Mouse (Mus musculus) liver, adult (tissue): ENCODE results near the gene Ralgapa2.

Experiments
- GATA4 ChIP-seq: IDR thresholded peaks from 2 replicates; pipeline ENCODE4 v1.6.1; 2014; ENCODE audit warnings: mild to moderate bottlenecking, low read length; ENCODE audit not compliant: insufficient replicate concordance

Gene Ralgapa2

DNA sequence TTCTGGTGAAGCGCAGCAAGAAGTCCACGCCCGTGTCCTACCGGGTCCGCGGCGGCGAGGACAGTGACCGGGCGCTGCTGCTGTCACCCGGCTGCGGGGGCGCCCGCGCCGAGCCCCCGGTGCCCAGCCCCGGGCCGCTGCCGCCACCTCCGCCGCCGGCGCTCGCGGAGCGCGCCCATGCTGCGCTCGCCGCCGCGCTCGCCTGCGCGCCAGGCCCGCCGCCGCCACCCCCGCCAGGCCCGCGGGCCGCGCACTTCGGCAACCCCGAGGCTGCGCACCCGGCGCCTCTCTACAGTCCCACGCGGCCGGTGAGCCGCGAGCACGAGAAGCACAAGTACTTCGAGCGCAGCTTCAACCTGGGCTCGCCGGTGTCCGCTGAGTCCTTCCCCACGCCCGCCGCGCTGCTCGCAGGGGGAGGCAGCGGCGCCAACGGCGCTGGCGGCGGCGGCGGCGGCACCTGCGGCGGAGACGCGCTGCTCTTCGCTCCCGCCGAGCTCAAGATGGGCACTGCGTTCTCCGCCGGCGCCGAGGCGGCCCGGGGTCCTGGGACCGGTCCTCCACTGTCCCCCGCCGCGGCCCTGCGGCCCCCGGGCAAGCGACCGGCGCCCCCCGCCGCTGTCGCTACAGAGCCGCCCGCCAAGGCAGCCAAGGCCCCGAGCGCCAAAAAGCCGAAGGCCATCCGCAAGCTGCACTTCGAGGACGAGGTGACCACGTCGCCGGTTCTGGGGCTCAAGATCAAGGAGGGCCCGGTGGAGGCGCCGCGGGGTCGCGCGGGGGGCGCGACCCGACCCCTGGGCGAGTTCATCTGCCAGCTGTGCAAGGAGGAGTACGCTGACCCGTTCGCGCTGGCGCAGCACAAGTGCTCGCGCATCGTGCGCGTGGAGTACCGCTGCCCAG, 289.6 kb downstream of the Ralgapa2 start:
- TF ChIP-seq GATA4, result no peak

DNA sequence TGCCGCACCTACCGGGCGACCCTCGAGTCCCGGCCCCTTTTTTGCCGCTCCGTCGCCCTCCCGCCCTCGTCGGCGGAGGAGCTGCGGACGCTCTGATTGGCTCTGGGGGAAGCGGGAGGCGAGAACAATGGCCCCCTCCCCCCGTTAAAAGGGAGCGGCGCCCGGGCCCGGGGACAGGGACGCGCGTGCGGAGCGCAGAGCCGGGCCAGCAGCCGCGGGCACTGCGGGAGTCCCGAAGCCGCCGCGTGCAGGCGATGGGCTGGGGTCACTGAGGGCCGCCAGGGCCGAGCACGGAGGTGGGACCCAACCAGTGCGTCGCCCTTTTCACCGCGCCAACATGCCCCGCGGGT, 290.2 kb downstream of the Ralgapa2 start:
- no peak for TF ChIP-seq GATA4

DNA sequence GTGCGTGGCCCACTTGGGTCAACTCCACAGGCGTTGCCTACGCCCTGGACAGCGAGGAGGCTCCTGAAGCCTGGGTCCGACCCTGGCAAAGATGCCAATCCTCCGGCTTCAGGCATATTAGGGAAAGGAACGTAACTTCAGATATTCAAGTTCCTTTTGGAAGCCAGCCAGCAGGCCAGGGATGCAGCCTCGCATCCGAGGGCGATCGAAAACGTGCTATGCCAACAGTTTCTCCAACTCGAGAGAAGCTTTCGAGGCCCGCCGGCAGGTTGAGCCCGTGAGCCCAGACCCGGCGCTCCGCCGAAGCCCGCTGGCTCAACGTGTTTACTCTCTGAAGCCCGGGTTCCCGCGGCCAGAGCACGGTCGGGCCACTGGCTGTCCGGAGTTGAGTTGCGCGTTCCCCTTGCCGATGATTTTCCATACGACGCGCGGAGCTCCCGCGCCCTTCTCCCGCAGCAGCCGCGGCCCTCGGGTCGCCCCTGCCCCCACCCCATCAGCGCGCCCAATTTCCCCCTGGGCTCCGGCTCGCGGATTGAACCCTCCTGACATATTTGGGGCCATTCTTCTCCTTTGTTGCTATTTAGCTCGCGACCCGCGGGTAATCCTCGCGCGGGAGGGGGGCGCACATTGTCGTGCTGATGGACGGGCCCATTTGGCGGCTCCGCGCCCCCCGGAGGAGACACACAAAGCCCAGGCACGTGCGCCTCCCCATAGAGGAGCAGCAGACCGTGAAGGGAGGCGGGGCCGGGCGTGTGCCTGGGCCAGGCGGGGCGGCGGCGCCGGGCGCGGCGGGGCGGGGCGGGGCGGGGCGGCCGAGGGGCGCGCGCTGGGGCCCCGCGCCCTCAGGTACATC, 290.8 kb downstream of the Ralgapa2 start, which contains the start of gene Insm1:
Insm1 (plus strand) TSS at position 846 of the 853 bp plus-strand sequence.
- no peak for TF ChIP-seq GATA4

DNA sequence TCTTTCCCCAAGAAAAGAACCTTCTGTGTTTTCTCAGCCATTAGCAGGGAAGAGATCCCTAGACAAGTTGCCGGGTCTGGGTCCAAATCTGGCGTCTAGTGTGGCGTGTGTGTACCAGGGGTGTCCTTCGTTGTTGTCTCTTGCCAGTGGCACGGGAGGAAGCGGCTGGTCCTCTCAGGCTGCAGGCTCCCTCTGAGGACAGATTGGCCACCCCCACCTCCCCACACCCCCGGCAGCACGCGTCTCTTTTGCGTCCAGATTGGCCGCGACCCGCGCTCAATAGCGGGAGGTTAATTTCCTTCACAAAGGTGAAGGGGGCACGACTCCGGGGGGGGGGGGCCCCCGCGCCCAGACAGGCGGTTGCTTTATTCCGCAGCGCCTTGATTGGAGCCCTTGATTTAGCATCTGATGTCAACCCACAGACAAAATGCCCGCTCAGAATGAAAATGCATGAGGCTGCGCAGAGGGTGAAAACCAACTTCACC, 291.5 kb downstream of the Ralgapa2 start:
- TF ChIP-seq GATA4, result no peak

DNA sequence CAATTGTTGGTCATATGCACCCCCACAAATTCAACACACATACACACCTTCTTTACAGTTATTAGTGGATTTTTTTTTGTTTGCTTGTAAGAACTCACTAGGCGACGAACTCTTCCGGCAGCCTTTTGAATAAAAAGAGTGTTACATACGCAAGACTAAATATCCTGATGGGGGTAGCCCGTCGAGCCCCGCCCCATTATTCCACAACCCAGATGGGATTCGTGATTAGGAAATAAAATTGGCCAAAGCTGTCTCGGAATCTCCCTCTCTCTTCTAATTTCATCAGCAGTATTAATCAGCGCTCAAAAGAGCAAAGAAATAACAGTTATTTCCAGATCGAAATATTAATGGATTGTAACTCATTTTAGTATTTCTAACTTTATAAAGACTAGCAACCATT, 292.4 kb downstream of the Ralgapa2 start:
- no peak for TF ChIP-seq GATA4

DNA sequence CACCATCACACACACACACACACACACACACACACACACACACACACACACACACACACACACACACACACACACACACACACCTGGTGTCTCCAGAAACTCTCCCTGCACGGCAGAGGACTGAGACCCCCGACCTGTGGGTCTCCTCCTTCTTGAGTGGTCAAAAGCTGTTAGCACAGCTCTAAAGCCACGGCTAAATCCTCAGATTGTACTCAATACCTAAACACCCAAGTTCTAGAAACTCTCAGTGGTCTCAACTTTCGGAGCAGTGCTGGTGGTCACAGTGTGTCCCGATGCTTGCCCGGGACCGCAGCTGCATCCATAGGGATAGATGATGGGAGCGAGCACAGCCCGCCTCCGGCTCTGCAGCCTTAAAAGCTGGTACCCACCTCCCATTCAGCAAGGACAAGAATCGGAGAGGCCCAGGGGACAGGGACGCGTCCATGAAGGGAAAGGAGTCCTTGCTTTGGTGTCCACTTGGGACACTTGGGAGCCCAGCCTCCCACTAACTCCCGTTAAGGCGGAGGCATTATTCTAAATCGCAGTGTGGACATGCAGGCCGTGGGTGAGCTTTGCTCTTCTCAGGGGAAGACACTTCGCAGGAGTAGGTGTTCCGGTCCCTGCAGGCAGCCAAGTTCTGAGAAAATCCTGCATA, 293.1 kb downstream of the Ralgapa2 start:
- TF ChIP-seq GATA4, result no peak

DNA sequence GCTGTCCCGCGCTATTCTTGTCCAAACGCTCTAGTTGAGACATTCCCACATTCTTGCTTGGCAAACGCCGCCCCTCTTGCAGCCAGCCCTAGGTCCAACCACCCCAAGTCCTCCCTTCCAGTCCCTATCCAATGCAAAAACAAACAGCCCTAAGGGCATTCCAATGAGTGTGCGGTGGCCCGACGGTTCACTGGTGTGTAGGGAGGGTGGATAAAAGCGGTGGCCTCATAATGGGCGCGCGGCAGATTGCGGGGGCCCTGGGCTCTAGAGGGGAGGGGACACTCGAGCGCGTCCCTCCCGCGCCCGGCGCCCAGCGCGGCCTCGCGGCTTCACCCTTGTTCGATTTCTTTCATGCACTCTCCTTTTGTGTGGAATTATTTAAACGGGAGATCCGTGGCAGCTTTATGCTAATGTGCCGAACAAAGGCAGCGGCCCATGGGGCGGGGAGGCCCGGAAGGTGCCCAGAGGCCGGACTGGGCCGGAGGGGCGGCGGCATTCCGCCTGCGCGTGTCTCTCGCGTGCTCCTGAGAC, 293.9 kb downstream of the Ralgapa2 start:
- TF ChIP-seq GATA4, result no peak

DNA sequence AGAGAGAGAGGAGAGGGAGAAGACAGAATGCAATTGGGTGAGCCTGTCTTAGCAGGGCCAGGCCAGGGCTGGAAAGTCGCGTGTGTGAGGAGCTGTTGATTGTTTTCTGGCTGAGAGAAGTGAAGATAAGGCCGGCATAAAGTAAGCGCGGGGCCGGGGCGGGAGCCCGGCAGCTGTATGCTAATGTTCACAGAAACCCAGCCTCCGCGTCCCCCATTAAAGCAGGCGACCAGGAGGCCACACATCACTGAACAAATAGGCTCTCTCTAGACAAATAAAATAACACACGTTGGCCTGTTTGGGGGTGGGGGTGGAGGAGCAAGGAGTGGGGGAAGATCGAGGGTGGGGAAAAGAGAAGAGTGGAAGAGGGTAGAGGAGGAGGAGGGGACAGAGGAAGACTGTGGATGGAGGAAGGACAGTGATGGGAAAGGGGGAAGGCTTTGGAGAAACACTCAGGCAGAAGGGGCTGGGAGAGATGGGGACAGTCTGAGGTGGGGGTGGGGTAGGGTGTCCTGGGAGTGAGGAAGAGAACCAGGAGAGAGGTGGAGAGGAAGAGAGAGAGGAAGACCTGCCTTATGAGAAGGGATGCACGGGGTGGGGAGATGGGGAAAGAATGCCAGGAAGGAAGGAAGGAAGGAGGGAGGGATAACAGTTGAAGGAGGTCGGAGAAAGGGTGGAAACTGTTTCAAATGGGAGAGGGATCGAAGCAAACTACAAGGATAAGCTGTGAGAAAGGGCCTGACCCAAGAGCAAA, 294.7 kb downstream of the Ralgapa2 start:
- TF ChIP-seq GATA4, result no peak

DNA sequence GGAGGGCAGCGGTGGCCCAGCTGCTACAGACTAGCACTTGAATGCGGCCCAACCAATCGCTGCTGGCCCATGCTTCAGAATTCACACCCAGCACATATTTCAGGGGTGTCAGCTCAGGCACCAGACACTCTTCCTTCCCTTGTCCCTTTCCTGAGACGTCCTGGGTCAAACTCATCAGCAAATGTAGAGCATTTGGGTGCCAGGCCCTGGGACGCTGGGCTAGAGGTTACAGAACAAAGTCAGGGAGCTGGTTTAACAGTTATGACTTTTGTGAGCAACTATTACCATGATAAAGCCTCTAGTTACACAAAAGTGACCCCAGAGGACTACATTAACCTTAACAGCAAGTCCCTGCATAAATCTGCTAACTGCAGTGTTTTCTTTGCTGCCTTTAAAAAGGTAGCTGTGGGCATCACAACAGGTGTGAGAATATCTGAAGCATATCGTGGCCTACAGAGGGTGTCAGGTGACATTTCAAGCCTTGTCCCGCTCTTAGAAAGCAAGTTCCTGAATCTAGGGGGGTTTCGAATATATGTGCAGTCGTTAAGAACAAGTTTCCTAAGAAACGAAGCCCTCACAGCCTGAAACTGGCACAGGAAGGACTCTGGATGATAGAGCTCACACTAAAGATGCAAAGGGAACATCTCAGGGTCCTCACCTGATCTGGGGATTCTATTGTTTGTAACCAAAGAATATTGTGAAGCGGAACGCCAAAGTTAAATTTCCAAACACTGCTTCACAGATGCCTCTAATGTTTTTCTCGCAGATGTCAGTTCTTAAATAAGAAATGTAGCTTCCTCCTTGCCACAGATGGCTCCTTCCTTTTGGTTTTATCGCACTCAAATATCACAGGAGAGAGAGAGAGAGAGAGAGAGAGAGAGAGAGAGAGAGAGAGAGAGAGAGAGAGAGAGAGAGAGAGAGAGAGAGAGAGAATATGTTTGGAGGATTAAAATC, 295.8 kb downstream of the Ralgapa2 start:
- TF ChIP-seq GATA4, result no peak

DNA sequence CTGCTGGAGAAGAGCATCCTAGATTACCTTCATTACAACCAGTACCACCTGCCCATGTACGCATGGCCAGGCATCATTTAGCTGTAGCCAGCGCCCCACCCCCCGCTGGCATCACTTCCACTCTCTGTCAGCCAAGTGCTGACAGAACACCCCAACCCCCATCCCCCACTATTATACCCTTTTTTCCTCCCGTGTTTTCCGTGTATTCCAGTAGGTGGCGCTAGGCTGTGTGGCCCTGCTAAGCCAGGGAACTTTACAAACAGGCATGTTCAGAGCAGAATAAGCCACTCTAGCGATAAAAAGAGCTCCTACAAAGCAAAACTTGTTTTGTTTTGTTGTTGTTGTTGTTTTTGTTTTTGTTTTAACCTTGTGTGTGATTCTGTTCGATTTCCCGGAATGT, 297.4 kb downstream of the Ralgapa2 start:
- no peak for TF ChIP-seq GATA4

DNA sequence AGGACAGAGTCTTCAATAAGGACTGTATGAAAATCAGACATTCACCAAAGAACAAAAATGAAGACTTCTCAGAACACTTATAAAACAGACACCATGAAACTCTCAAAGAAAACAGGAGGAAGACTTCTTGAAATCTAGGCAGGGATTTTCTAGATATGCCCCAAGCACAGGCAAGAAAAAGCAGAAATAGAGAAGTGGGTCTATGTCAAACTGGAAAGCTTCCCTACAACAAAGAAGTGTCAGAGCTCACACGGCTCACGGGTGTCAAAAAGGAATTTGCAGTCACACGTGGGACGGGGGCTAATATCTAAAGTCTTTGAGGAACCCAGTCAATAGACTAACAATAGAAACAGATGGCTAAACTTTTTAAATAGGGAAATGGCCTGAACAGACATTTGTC, 301.2 kb downstream of the Ralgapa2 start:
- no peak for TF ChIP-seq GATA4

DNA sequence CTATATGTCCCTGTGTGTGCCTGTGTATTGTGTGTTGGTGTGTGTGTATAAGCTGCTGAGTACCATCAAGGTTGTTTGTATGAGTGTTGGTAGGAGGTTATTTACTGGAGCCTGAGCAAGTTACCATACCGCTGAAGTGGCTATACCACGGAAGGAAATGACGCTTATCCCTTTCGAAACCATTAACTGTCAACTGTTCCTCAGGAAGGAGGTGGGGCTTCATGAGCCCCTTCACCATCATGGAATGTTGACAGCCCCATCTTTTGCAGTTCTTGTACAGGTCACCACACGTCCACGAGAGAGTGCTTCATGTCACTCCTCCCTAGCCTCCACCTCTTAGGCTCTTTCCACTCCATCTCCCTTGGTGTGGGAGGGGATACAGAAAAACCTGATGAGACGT, 314.2 kb downstream of the Ralgapa2 start:
- no peak for TF ChIP-seq GATA4

DNA sequence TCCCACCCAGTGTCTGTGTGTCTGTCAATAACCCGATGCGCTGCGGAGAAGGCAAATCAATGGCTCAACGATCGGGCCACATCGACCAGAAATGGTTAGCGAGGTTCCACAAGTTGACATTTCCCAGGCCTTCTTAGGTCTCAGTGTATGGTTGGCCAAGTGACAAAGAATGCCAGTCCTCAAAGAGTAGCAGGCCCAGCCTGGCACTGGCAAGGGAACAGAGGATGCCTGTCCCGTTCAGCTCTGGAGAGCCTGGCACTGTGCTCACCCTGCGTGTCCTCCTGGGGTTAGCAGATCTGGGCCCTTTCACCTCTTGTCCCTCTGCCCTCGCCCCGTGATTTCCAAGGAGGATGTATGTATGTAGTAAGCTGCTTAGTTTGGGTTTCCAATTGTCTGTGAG, 316.0 kb downstream of the Ralgapa2 start:
- TF ChIP-seq GATA4, result no peak
